Mouse (Mus musculus) liver, embryonic 16.5 days (tissue): ENCODE measurements around the gene Fam120a. TPM values are rescaled to one million over a fixed set of nuclear protein-coding genes. Genes with fewer than 3 reads are reported as not detected.

ENCODE experiments used
- ATAC-seq: fragments of 200-750 bp; cut with Nextera tagmentation; 2 replicates; pipeline ENCODE4 v1.8.0; 2017; ENCODE audit warnings: low read depth, mild to moderate bottlenecking, moderate number of reproducible peaks, moderate library complexity
- H3K27ac ChIP-seq: fragments of 300-500 bp; sonication (generic); 2 replicates; pipeline ENCODE4 v1.5.1; 2014; ENCODE audit warnings: mild to moderate bottlenecking, low read length
- H3K27me3 ChIP-seq: fragments of 300-500 bp; sonication (generic); 2 replicates; pipeline ENCODE4 v1.6.1; 2014; ENCODE audit warnings: low read depth, low read length, mixed read lengths; ENCODE audit not compliant: control insufficient read depth, insufficient read depth
- H3K36me3 ChIP-seq: fragments of 300-500 bp; sonication (generic); 2 replicates; pipeline ENCODE4 v1.6.1; 2014; ENCODE audit warnings: mild to moderate bottlenecking; ENCODE audit not compliant: control insufficient read depth, insufficient read depth
- H3K4me1 ChIP-seq: fragments of 300-500 bp; sonication (generic); 2 replicates; pipeline ENCODE4 v1.6.1; 2014; ENCODE audit warnings: low read depth, low read length, mixed read lengths; ENCODE audit not compliant: control insufficient read depth
- H3K4me2 ChIP-seq: fragments of 300-500 bp; sonication (generic); 2 replicates; pipeline ENCODE4 v1.6.1; 2014; ENCODE audit warnings: low read depth, low read length, mixed read lengths
- H3K4me3 ChIP-seq: fragments of 300-500 bp; sonication (generic); 2 replicates; pipeline ENCODE4 v1.5.1; 2014; ENCODE audit warnings: low read depth, mild to moderate bottlenecking, low read length
- H3K9ac ChIP-seq: fragments of 300-500 bp; sonication (generic); 2 replicates; pipeline ENCODE4 v1.6.1; 2014; ENCODE audit warnings: low read depth, low read length
- H3K9me3 ChIP-seq: fragments of 300-500 bp; sonication (generic); replicated peaks from 2 replicates; pipeline ENCODE4 v1.6.1; 2016; ENCODE audit warnings: low read length; ENCODE audit not compliant: control insufficient read depth
- WGBS: fragments of 180-500 bp; shearing (Covaris S2); extraction: QIAGEN DNeasy Blood & Tissue Kit; methylation state at CpG from one replicate; pipeline ENCODE4 v1.1.7; 2014; ENCODE audit not compliant: insufficient replicate concordance; 5-methylcytosine and 5-hydroxymethylcytosine counted together
- polyA plus RNA-seq: library from polyadenylated mRNA; unstranded; fragments of >200 nt; fragmentation: Nextera tagmentation; extraction: Ambion mirVana; gene quantifications from 2 replicates; pipeline ENCODE4 v1.2.1, GENCODE M21; 2015

Gene Fam120a
- polyA plus RNA-seq, 1 experiment from 2014 or later = 12.0 TPM

- no peak for ATAC-seq
- WGBS = 61% methylated on average over 6 of the region's 6 CpGs
- H3K4me1 ChIP-seq = peaks cover 22% of the 10 kb centered on the region
- no peaks in the 10 kb centered on the region for H3K36me3 ChIP-seq
- no peaks in the 10 kb centered on the region for H3K27me3 ChIP-seq
- H3K4me3 ChIP-seq = no peak overlapping the region
- H3K4me2 ChIP-seq = no peak overlapping the region
- H3K9me3 ChIP-seq = no peaks in the 10 kb centered on the region
- H3K9ac ChIP-seq = no peak overlapping the region
- no peak overlapping the region for H3K27ac ChIP-seq
Measured at GRCm38 (mm10) chr13:48858054-48858453, 109.8 kb downstream of the Fam120a start.

- Histone ChIP-seq H3K36me3 (no peaks in the 10 kb centered on the region), H3K27ac (no peak overlapping the region), H3K4me2 (no peak overlapping the region), H3K27me3 (no peaks in the 10 kb centered on the region), H3K4me1 (peaks cover 25% of the 10 kb centered on the region), H3K9me3 (no peaks in the 10 kb centered on the region), H3K9ac (no peak overlapping the region), H3K4me3 (no peak overlapping the region)
- ATAC-seq = no peak
- WGBS = 54% methylated on average over 7 of the region's 7 CpGs
Measured at GRCm38 (mm10) chr13:48857246-48857932, 110.4 kb downstream of the Fam120a start.

- no peaks in the 10 kb centered on the region for H3K36me3 ChIP-seq
- H3K9me3 ChIP-seq = no peaks in the 10 kb centered on the region
- H3K4me2 ChIP-seq = 0 out of 2 replicates have a peak overlapping the region, but pooled peaks have one; percentile 5
- 54% methylated on average over 3 of the region's 3 CpGs for WGBS
- H3K4me1 ChIP-seq = peaks cover 25% of the 10 kb centered on the region
- no peak overlapping the region for H3K4me3 ChIP-seq
- 0 out of 2 replicates have a peak, but pooled peaks have one; percentile 11 for ATAC-seq
- no peak overlapping the region; the same call in 1 of the 2 replicates for H3K9ac ChIP-seq
- no peaks in the 10 kb centered on the region for H3K27me3 ChIP-seq
- peak overlapping the region; percentile 19; the same call in 1 of the 2 replicates for H3K27ac ChIP-seq
Measured at GRCm38 (mm10) chr13:48853947-48854346, 113.9 kb downstream of the Fam120a start.

GRCm38 (mm10) chr13:48853475-48853874 lies 114.3 kb downstream of the Fam120a start:
- WGBS = 11% methylated on average over 2 of the region's 2 CpGs

GRCm38 (mm10) chr13:48852859-48853258 lies 115.0 kb downstream of the Fam120a start:
- Histone ChIP-seq H3K4me1 (peaks cover 21% of the 10 kb centered on the region), H3K27ac (no peak overlapping the region), H3K36me3 (no peaks in the 10 kb centered on the region), H3K4me2 (no peak overlapping the region), H3K9ac (no peak overlapping the region), H3K27me3 (no peaks in the 10 kb centered on the region), H3K9me3 (no peaks in the 10 kb centered on the region), H3K4me3 (no peak overlapping the region)
- 42% methylated on average over 3 of the region's 3 CpGs for WGBS
- ATAC-seq = no peak

More at GRCm38 (mm10) chr13:48853475-48853874, 114.3 kb downstream of the Fam120a start:
- H3K9ac ChIP-seq = no peak overlapping the region; the same call in 1 of the 2 replicates
- peak overlapping the region; percentile 18; the same call in 1 of the 2 replicates for H3K27ac ChIP-seq
- H3K27me3 ChIP-seq = no peaks in the 10 kb centered on the region
- peaks cover 23% of the 10 kb centered on the region for H3K4me1 ChIP-seq
- H3K36me3 ChIP-seq = no peaks in the 10 kb centered on the region
- no peaks in the 10 kb centered on the region for H3K9me3 ChIP-seq
- no peak overlapping the region for H3K4me3 ChIP-seq
- 0 out of 2 replicates have a peak overlapping the region, but pooled peaks have one; percentile 5 for H3K4me2 ChIP-seq
- ATAC-seq = peak; percentile 64

- Histone ChIP-seq H3K27me3 (no peaks in the 10 kb centered on the region), H3K9me3 (no peaks in the 10 kb centered on the region), H3K4me1 (peaks cover 17% of the 10 kb centered on the region), H3K9ac (no peak overlapping the region), H3K36me3 (no peaks in the 10 kb centered on the region), H3K27ac (no peak overlapping the region), H3K4me2 (no peak overlapping the region), H3K4me3 (no peak overlapping the region)
- WGBS = 71% methylated on average over 5 of the region's 5 CpGs
- ATAC-seq = no peak
Measured at GRCm38 (mm10) chr13:48851719-48852118, 116.1 kb downstream of the Fam120a start.

GRCm38 (mm10) chr13:48850771-48851170 lies 117.0 kb downstream of the Fam120a start:
- H3K27me3 ChIP-seq = no peaks in the 10 kb centered on the region
- H3K27ac ChIP-seq = no peak overlapping the region
- H3K4me2 ChIP-seq = no peak overlapping the region
- no peaks in the 10 kb centered on the region for H3K36me3 ChIP-seq
- WGBS = 79% methylated on average over 8 of the region's 8 CpGs
- H3K9me3 ChIP-seq = no peaks in the 10 kb centered on the region
- H3K9ac ChIP-seq = no peak overlapping the region
- H3K4me1 ChIP-seq = peaks cover 17% of the 10 kb centered on the region
- no peak overlapping the region for H3K4me3 ChIP-seq
- ATAC-seq = no peak

- Histone ChIP-seq H3K4me1 (peaks cover 18% of the 10 kb centered on the region), H3K36me3 (no peaks in the 10 kb centered on the region), H3K27me3 (no peaks in the 10 kb centered on the region), H3K4me3 (no peak overlapping the region), H3K4me2 (no peak overlapping the region), H3K27ac (no peak overlapping the region), H3K9me3 (no peaks in the 10 kb centered on the region), H3K9ac (no peak overlapping the region)
- no peak for ATAC-seq
- WGBS = 79% methylated on average over 2 of the region's 2 CpGs
Measured at GRCm38 (mm10) chr13:48850326-48850725, 117.5 kb downstream of the Fam120a start.

GRCm38 (mm10) chr13:48849155-48849554 lies 118.7 kb downstream of the Fam120a start:
- no peak overlapping the region for H3K27ac ChIP-seq
- H3K36me3 ChIP-seq = no peaks in the 10 kb centered on the region
- H3K4me1 ChIP-seq = peaks cover 20% of the 10 kb centered on the region
- H3K27me3 ChIP-seq = no peaks in the 10 kb centered on the region
- 54% methylated on average over 3 of the region's 3 CpGs for WGBS
- no peak overlapping the region for H3K4me2 ChIP-seq
- no peak overlapping the region for H3K4me3 ChIP-seq
- H3K9ac ChIP-seq = no peak overlapping the region
- no peaks in the 10 kb centered on the region for H3K9me3 ChIP-seq
- ATAC-seq = no peak
